Mouse (Mus musculus) liver, adult 2 months (tissue): Measurements from ENCODE around the gene Rab15. TPM values are rescaled to one million over a fixed set of nuclear protein-coding genes. Genes with fewer than 3 reads are reported as not detected.

Experiments used
- DNase-seq: peaks from one replicate; pipeline ENCODE4 v3.0.0-alpha.2; 2011; ENCODE audit warnings: low read depth, low spot score; ENCODE audit errors: extremely low read depth
- H3K27ac ChIP-seq: fragments of 200-500 bp; replicated peaks from 2 replicates; pipeline ENCODE4 v1.5.1; 2012; ENCODE audit warnings: low read depth, mild to moderate bottlenecking, control low read depth, inconsistent platforms, low read length; ENCODE audit not compliant: insufficient read depth
- H3K27me3 ChIP-seq: fragments of 200-500 bp; 2 replicates; pipeline ENCODE4 v1.6.1; 2012; ENCODE audit warnings: mild to moderate bottlenecking, moderate library complexity, low read length, inconsistent platforms; ENCODE audit not compliant: control insufficient read depth, insufficient read depth
- H3K36me3 ChIP-seq: fragments of 200-500 bp; 2 replicates; pipeline ENCODE4 v1.6.1; 2012; ENCODE audit warnings: low read length, inconsistent platforms; ENCODE audit not compliant: control insufficient read depth, insufficient read depth
- H3K4me1 ChIP-seq: fragments of 200-500 bp; 2 replicates; pipeline ENCODE4 v1.6.1; 2011; ENCODE audit warnings: low read length; ENCODE audit not compliant: control insufficient read depth, insufficient read depth
- H3K4me3 ChIP-seq: fragments of 200-500 bp; 2 replicates; pipeline ENCODE4 v1.5.1; 2011; ENCODE audit warnings: low read depth, mild to moderate bottlenecking, control low read depth, low read length, moderate library complexity; ENCODE audit not compliant: insufficient read depth
- H3K79me2 ChIP-seq: fragments of 200-500 bp; 2 replicates; pipeline ENCODE4 v1.6.1; 2012; ENCODE audit warnings: inconsistent platforms, mild to moderate bottlenecking, low read length, moderate library complexity; ENCODE audit not compliant: control insufficient read depth, insufficient read depth
- H3K9ac ChIP-seq: fragments of 200-500 bp; 2 replicates; pipeline ENCODE4 v1.6.1; 2012; ENCODE audit warnings: low read depth, mild to moderate bottlenecking, control low read depth, inconsistent platforms, low read length
- CTCF ChIP-seq: fragments of 200-500 bp; IDR thresholded peaks from 2 replicates; pipeline ENCODE4 v1.5.1; 2011; ENCODE audit warnings: low read depth, low read length, control low read depth
- POLR2A ChIP-seq: fragments of 200-500 bp; IDR thresholded peaks from 2 replicates; pipeline ENCODE4 v1.6.1; 2011; ENCODE audit warnings: low read length, control low read depth; ENCODE audit not compliant: insufficient read depth; ENCODE audit errors: extremely low read depth
- WGBS: fragments of 180-500 bp; shearing (Covaris S2); methylation state at CpG from one replicate; pipeline ENCODE4 v1.1.7; 2018; 5-methylcytosine and 5-hydroxymethylcytosine counted together
- polyA plus RNA-seq: library from polyadenylated mRNA; depleted of rRNA; stranded (reverse); fragments of >200 nt; gene quantifications from 2 replicates; pipeline ENCODE4 v1.2.3, GENCODE M21; 2012
- total RNA-seq: library from RNA; depleted of rRNA; stranded (reverse); fragments of >200 nt; gene quantifications from 2 replicates; pipeline ENCODE4 v1.2.3, GENCODE M21; 2014

The Rab15 gene
- total and polyA plus RNA-seq, 2 experiments: not detected

DNA sequence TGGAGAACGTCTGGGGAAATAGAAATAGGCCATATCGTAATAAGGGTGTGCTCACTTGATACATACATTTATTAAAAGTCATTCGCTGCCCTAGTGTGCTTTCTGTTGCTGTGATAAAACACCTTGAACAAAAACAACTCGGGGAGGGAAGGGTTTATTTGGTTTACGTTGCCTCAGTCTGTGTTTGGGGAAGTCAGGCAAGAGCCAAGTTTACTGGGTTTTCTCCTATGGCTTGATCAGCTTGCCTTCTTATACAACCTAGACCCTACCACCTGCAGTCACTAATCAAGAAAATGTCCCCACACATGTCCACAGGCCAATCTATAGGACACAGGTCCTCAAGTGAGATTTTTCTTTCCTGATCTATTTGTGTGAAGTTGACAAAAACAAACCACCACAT is 51.2 kb downstream of the Rab15 start:
- no peak for DNase-seq
- Histone ChIP-seq H3K27ac (no peak overlapping the region), H3K27me3 (no peaks in the 10 kb centered on the region), H3K9ac (no peak overlapping the region), H3K36me3 (no peaks in the 10 kb centered on the region), H3K4me1 (peaks cover 9% of the 10 kb centered on the region; the same call in 1 of the 2 replicates), H3K79me2 (peaks cover 10% of the 10 kb centered on the region; the same call in 1 of the 2 replicates), H3K4me3 (no peak overlapping the region)
- TF ChIP-seq CTCF (no peak), POLR2A (no peak)
- WGBS: 78% methylated on average over 5 of the region's 5 CpGs

DNA sequence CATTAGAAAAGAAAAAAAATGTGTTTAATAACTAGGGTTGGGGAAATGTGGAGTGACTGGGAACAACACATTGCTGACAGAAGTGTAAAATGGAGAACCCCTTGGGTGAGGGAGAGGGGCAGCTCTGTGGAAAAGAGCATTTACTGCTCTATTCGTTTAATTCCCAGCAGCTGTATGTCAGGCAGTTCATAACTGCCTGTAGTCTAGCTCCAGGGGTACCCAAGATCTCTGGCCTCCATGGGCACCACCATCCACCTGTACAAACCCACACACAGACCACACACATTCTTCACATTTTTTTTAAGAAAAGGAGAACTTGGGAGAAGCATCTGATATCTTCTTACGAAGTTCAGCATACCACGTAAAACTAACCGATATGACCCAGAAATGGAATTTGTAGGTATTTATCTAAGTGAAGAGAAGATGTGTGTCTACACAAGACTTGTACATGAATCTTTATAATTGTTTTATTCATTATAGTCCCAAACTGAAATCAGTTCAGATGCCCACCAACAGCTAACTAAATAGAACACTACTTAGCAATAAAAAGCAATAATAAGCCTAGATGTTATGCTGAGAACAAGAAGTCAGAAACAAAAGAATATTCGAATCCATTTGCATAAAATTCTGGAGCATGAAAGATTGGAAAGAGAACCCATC is 51.7 kb downstream of the Rab15 start:
- no peak for DNase-seq
- Histone ChIP-seq H3K4me1 (peaks cover 13% of the 10 kb centered on the region; the same call in 1 of the 2 replicates), H3K36me3 (no peaks in the 10 kb centered on the region), H3K4me3 (no peak overlapping the region), H3K27me3 (no peaks in the 10 kb centered on the region), H3K9ac (no peak overlapping the region), H3K27ac (no peak overlapping the region), H3K79me2 (peaks cover 12% of the 10 kb centered on the region; the same call in 1 of the 2 replicates)
- no peak for TF ChIP-seq POLR2A
- TF ChIP-seq CTCF: no peak
- 87% methylated on average over 5 of the region's 5 CpGs for WGBS

DNA sequence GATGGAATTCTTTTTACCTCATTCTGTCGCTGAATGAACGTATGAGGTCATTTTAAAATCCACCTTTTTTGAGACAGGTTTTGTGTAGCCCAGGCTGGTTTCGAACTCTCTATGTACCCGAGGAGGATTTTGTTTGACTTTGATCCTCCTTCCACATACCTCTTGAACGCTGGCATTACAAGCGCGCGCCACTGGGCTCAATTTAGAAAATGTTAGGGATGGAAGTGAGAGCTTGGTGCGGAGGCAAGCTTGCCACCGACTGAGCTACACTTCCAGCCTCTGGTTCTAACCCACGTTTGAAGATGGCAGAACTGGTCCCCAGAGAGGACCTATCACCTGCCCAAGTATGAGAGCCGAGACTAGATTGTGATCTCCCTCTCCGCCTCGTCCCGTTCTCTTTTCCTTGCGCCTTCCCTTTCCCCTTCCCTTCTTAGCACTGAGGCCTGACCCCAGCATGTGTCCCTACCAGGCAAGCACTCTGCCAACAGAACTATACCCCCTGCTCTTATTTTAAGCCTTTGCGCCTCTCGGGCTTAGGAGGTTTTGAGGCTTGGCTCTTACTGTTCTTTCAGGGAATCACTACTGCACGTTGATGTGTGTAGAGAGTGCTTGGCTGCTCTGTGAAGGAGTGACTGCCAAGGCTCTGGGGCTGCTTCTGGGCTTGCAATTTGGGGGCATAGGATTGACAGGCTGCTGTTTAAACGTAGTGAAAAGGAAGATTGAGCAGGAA is 56.6 kb downstream of the Rab15 start:
- DNase-seq: peak; percentile 12
- peak overlapping the region; percentile 92 for H3K27ac ChIP-seq
- 24% methylated on average over 20 of the region's 20 CpGs for WGBS
- TF ChIP-seq CTCF (no peak), POLR2A (no peak)
- H3K9ac ChIP-seq: peak overlapping the region; percentile 82
- H3K4me3 ChIP-seq: peak overlapping the region; percentile 84
- H3K36me3 ChIP-seq: no peaks in the 10 kb centered on the region
- no peaks in the 10 kb centered on the region for H3K27me3 ChIP-seq
- H3K4me1 ChIP-seq: peaks cover 4% of the 10 kb centered on the region; the same call in 1 of the 2 replicates
- peaks cover 10% of the 10 kb centered on the region; the same call in 1 of the 2 replicates for H3K79me2 ChIP-seq

DNA sequence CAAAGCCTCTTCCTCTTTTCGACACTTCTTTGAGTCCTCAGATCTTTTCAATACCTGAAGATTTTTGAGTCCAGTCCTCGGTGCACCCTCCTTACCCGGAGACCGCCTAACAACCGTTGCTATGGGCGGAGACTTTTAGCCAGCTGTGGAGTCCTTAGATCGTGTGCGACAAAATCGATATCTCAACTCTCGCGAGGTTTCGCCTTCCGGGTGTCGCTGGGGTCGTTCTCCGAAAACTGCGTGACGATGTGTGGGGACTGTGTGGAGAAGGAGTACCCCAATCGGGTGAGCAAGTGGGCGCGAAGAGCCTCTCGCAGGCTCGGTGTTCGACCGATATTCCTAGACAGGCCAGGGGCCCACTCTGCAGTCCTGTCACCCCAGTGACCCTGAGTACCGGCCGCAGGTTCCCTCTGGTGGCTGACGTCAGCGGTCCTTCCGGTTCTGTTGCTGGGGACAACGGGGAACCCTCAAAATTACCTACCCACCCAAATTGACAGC is 57.3 kb downstream of the Rab15 start, which contains the start of the genes Churc1 and Fntb:
Churc1 (plus strand) TSS at position 185 of the 498 bp plus-strand sequence.
Fntb (plus strand) TSS at position 236 of the 498 bp plus-strand sequence.
- Histone ChIP-seq H3K4me3 (peak within 1 kb of the TSS; percentile 84), H3K36me3 (no peaks in the 10 kb centered on the region), H3K27me3 (no peaks in the 10 kb centered on the region), H3K79me2 (peaks cover 10% of the 10 kb centered on the region; the same call in 1 of the 2 replicates), H3K4me1 (peaks cover 4% of the 10 kb centered on the region; the same call in 1 of the 2 replicates), H3K27ac (peak within 1 kb of the TSS; percentile 92), H3K9ac (peak within 1 kb of the TSS; percentile 82)
- WGBS: under 1% methylated on average over 31 of the region's 31 CpGs
- peak; percentile 91 for DNase-seq
- TF ChIP-seq CTCF: no peak
- 0 out of 2 replicates have a peak, but pooled peaks have one; percentile 33 for TF ChIP-seq POLR2A

DNA sequence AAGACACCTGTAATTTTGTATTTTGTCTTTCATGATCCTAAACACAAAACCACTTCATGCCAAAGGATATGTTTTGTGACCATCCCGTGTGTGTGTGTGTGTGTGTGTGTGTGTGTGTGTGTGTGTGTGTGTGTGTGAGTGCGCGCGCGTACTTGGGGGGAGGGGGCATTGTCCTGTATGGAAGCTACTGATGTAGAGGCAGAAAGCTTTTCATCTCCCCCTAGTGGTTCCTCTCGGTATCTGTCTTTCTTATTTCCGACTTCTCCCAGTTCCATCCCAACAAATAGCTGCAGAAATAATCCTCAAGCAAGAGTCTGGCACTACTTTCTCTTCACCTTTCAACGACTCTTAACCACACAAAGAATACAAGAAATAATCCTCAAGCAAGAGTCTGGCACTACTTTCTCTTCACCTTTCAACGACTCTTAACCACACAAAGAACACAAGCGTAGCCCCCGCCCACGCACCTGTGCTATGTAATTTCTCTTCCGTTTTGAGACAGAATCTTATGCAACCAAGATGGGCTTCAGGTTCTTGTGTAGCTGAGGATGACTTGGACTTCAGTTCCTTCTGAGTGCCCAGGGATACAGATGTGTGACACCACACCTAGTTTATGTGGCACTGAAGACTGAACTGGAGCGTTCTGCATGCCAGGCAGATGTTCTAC is 69.9 kb downstream of the Rab15 start:
- DNase-seq: peak; percentile 41
- Histone ChIP-seq H3K27me3 (no peaks in the 10 kb centered on the region), H3K36me3 (no peaks in the 10 kb centered on the region), H3K27ac (no peak overlapping the region), H3K4me1 (no peaks in the 10 kb centered on the region), H3K4me3 (no peak overlapping the region), H3K9ac (no peak overlapping the region), H3K79me2 (no peaks in the 10 kb centered on the region)
- TF ChIP-seq POLR2A (no peak), CTCF (peak; percentile 51)
- WGBS: 36% methylated on average over 14 of the region's 14 CpGs
